Mouse (Mus musculus) Patski (cell line): ENCODE data around the gene Cdc26. TPM values are rescaled to one million over a fixed set of nuclear protein-coding genes. Genes with fewer than 3 reads are reported as not detected.

Experiments
- ATAC-seq: fragments of 100-300 bp; one replicate; pipeline ENCODE4 v1.8.0; 2021
- CTCF ChIA-PET: fragments of 350-600 bp; sonication (Branson Sonifier 250); formaldehyde crosslinking; loops from one replicate; lab custom pipeline; 2022; ENCODE audit warnings: inconsistent platforms; lab: Charles Lee
- POLR2A ChIA-PET: fragments of 350-600 bp; sonication (Branson Sonifier 250); formaldehyde crosslinking; loops from one replicate; lab custom pipeline; 2022; ENCODE audit warnings: antibody characterized with exemption, inconsistent platforms; lab: Charles Lee
- DNase-seq: peaks from one replicate; pipeline ENCODE4 v3.0.0-alpha.2; 2011; ENCODE audit warnings: low read depth, low spot score
- H3K27me3 ChIP-seq: fragments of 371-371 bp; one replicate; pipeline ENCODE4 v1.5.1; 2021
- CTCF ChIP-seq: fragments of 100-300 bp; IDR thresholded peaks from one replicate; pipeline ENCODE4 v1.5.1; 2021
- in situ Hi-C: fragments of 300-500 bp; cut with MboI; formaldehyde crosslinking; loops from 3 replicates; pipeline ENCODE4 v1.11.1; 2018; ENCODE audit warnings: low pct_unique_long_range_greater_than_20kb, mixed read lengths
- polyA plus RNA-seq: library from polyadenylated mRNA; unstranded; gene quantifications from one replicate; pipeline ENCODE4 v1.2.3, GENCODE M21; 2021

Cdc26 gene
- polyA plus RNA-seq, 1 experiment from 2014 or later = 32.2 TPM

GRCm38 (mm10) chr4:62361997-62362396 lies 46.4 kb downstream of the Cdc26 start:
- DNase-seq = no peak
- ChIA-PET POLR2A (interaction anchor here (0.9 kb wide), 1 partner anchor 45 kb away, joined by 6 read pairs; no protein-coding TSS in a partner anchor), CTCF (interaction anchor here (2.2 to 3.3 kb wide), 2 partner anchors 8 to 46 kb away, joined by 6 to 10 read pairs; partner anchors contain the start of genes Cdc26 and Prpf4)
- H3K27me3 ChIP-seq = no peaks in the 10 kb centered on the region
- no peak for ATAC-seq
- no peak for TF ChIP-seq CTCF
- in situ Hi-C loops = no loop called here

GRCm38 (mm10) chr4:62361571-62361970 lies 46.9 kb downstream of the Cdc26 start:
- DNase-seq (no peak), ATAC-seq (no peak)
- ChIA-PET POLR2A (no interaction called here), CTCF (interaction anchor here (2.2 to 3.3 kb wide), 2 partner anchors 9 to 46 kb away, joined by 6 to 10 read pairs; partner anchors contain the start of genes Cdc26 and Prpf4)
- no peak for TF ChIP-seq CTCF
- in situ Hi-C loops = no loop called here
- no peaks in the 10 kb centered on the region for H3K27me3 ChIP-seq

- DNase-seq (no peak), ATAC-seq (peak; percentile 44)
- in situ Hi-C loops = no loop called here
- CTCF ChIA-PET = interaction anchor here (2.2 to 3.3 kb wide), 2 partner anchors 9 to 47 kb away, joined by 6 to 10 read pairs; partner anchors contain the start of genes Cdc26 and Prpf4
- no peaks in the 10 kb centered on the region for H3K27me3 ChIP-seq
- POLR2A ChIA-PET = no interaction called here
- no peak for TF ChIP-seq CTCF
Measured at GRCm38 (mm10) chr4:62360805-62361455, 47.5 kb downstream of the Cdc26 start.

- peak; percentile 95 for DNase-seq
- ChIA-PET POLR2A (no interaction called here), CTCF (interaction anchor here (1.3 to 3.3 kb wide), 3 partner anchors 10 to 47 kb away, joined by 3 to 10 read pairs (median 6); partner anchors contain the start of genes Cdc26 and Prpf4)
- no peak for TF ChIP-seq CTCF
- in situ Hi-C loops = no loop called here
- no peaks in the 10 kb centered on the region for H3K27me3 ChIP-seq
- peak; percentile 98 for ATAC-seq
Measured at GRCm38 (mm10) chr4:62360088-62360804, 48.2 kb downstream of the Cdc26 start, which contains the start of the genes Fkbp15 and Slc31a1. Gene Fkbp15, minus strand, starts transcription at chr4:62360548. Gene Slc31a1, plus strand, starts transcription at chr4:62360727.

- POLR2A ChIA-PET = interaction anchor here (0.6 kb wide), 1 partner anchor 1688 kb away, joined by 4 read pairs; no protein-coding TSS in a partner anchor
- in situ Hi-C loops = loop anchor here (10.0 kb wide), 1 partner anchor 65 kb away; no protein-coding TSS in a partner anchor
- no peak for ATAC-seq
- no peaks in the 10 kb centered on the region for H3K27me3 ChIP-seq
- TF ChIP-seq CTCF = no peak
- no peak for DNase-seq
- CTCF ChIA-PET = interaction anchor here (1.3 to 3.3 kb wide), 2 partner anchors 10 to 48 kb away, joined by 3 to 10 read pairs; partner anchors contain the start of genes Cdc26 and Prpf4
Measured at GRCm38 (mm10) chr4:62359256-62359775, 49.1 kb downstream of the Cdc26 start.

GRCm38 (mm10) chr4:62357631-62358148 lies 50.8 kb downstream of the Cdc26 start:
- no peak for TF ChIP-seq CTCF
- DNase-seq (no peak), ATAC-seq (no peak)
- POLR2A ChIA-PET = no interaction called here
- in situ Hi-C loops = loop anchor here (10.0 kb wide), 1 partner anchor 63 kb away; no protein-coding TSS in a partner anchor
- H3K27me3 ChIP-seq = no peaks in the 10 kb centered on the region
- CTCF ChIA-PET = interaction anchor here (1.1 kb wide), 1 partner anchor 10 kb away, joined by 3 read pairs; no protein-coding TSS in a partner anchor

- no peaks in the 10 kb centered on the region for H3K27me3 ChIP-seq
- CTCF ChIA-PET = interaction anchor here (0.9 to 2.1 kb wide), 2 partner anchors 10 kb away, joined by 3 to 6 read pairs; no protein-coding TSS in a partner anchor
- in situ Hi-C loops = no loop called here
- POLR2A ChIA-PET = no interaction called here
- TF ChIP-seq CTCF = no peak
- no peak for DNase-seq
- ATAC-seq = no peak
Measured at GRCm38 (mm10) chr4:62349371-62349770, 59.1 kb downstream of the Cdc26 start.

GRCm38 (mm10) chr4:62348329-62348705 lies 60.1 kb downstream of the Cdc26 start:
- H3K27me3 ChIP-seq = no peaks in the 10 kb centered on the region
- DNase-seq = no peak
- in situ Hi-C loops = no loop called here
- ATAC-seq = no peak
- no peak for TF ChIP-seq CTCF
- CTCF ChIA-PET = interaction anchor here (0.9 to 2.1 kb wide), 3 partner anchors 9 to 11 kb away, joined by 3 to 6 read pairs (median 3); no protein-coding TSS in a partner anchor
- POLR2A ChIA-PET = no interaction called here

GRCm38 (mm10) chr4:62347605-62348328 lies 60.7 kb downstream of the Cdc26 start:
- H3K27me3 ChIP-seq = no peaks in the 10 kb centered on the region
- TF ChIP-seq CTCF = no peak
- DNase-seq (no peak), ATAC-seq (no peak)
- CTCF ChIA-PET = interaction anchor here (0.9 to 2.1 kb wide), 2 partner anchors 9 to 10 kb away, joined by 3 to 6 read pairs; no protein-coding TSS in a partner anchor
- POLR2A ChIA-PET = no interaction called here
- in situ Hi-C loops = no loop called here
